Mouse (Mus musculus) stomach, postnatal 0 days (tissue): ENCODE results near the gene Il1a. TPM values are rescaled to one million over a fixed set of nuclear protein-coding genes. Genes with fewer than 3 reads are reported as not detected.

Experiments used
- ATAC-seq: fragments of 200-750 bp; cut with Nextera tagmentation; 2 replicates; pipeline ENCODE4 v1.8.0; 2017; ENCODE audit not compliant: low FRiP score, low TSS enrichment
- DNase-seq: peaks from one replicate; pipeline ENCODE4 v3.0.0-alpha.2; 2016; ENCODE audit warnings: low spot score
- H3K27ac ChIP-seq: fragments of 300-500 bp; sonication (generic); replicated peaks from 2 replicates; pipeline ENCODE4 v1.5.1; 2014; ENCODE audit warnings: mild to moderate bottlenecking, control low read depth
- H3K27me3 ChIP-seq: fragments of 300-500 bp; sonication (generic); 2 replicates; pipeline ENCODE4 v1.6.1; 2014; ENCODE audit warnings: low read length; ENCODE audit not compliant: control insufficient read depth, insufficient read depth
- H3K36me3 ChIP-seq: fragments of 300-500 bp; sonication (generic); 2 replicates; pipeline ENCODE4 v1.6.1; 2014; ENCODE audit warnings: low read length, mixed read lengths; ENCODE audit not compliant: control insufficient read depth, insufficient read depth
- H3K4me1 ChIP-seq: fragments of 300-500 bp; sonication (generic); replicated peaks from 2 replicates; pipeline ENCODE4 v1.6.1; 2014; ENCODE audit warnings: antibody characterized with exemption; ENCODE audit not compliant: control insufficient read depth, insufficient read depth
- H3K4me2 ChIP-seq: fragments of 300-500 bp; sonication (generic); replicated peaks from 2 replicates; pipeline ENCODE4 v1.6.1; 2014; ENCODE audit warnings: low read depth, mild to moderate bottlenecking, control low read depth, moderate library complexity
- H3K4me3 ChIP-seq: fragments of 300-500 bp; sonication (generic); 2 replicates; pipeline ENCODE4 v1.5.1; 2014; ENCODE audit warnings: low read depth, low read length, control low read depth
- H3K9ac ChIP-seq: fragments of 300-500 bp; sonication (generic); 2 replicates; pipeline ENCODE4 v1.6.1; 2014; ENCODE audit warnings: mild to moderate bottlenecking, low read length, control low read depth, mixed read lengths
- H3K9me3 ChIP-seq: fragments of 300-500 bp; sonication (generic); 2 replicates; pipeline ENCODE4 v1.6.1; 2016; ENCODE audit warnings: low read length; ENCODE audit not compliant: control insufficient read depth
- CTCF ChIP-seq: IDR thresholded peaks from 2 replicates; pipeline ENCODE4 v1.5.1; 2016; ENCODE audit warnings: antibody characterized with exemption, low read depth, mild to moderate bottlenecking, moderate library complexity
- EP300 ChIP-seq: optimal IDR thresholded peaks from 2 replicates; pipeline ENCODE3; 2016; ENCODE audit warnings: antibody characterized with exemption
- WGBS: fragments of 180-500 bp; shearing (Covaris S2); extraction: QIAGEN DNeasy Blood & Tissue Kit; methylation state at CpG from one replicate; pipeline ENCODE4 v1.1.7; 2014; 5-methylcytosine and 5-hydroxymethylcytosine counted together
- polyA plus RNA-seq: library from polyadenylated mRNA; unstranded; fragments of >200 nt; fragmentation: Nextera tagmentation; extraction: Ambion mirVana; gene quantifications from 2 replicates; pipeline ENCODE4 v1.2.1, GENCODE M21; 2015

Il1a gene
- polyA plus RNA-seq, 1 experiment from 2014 or later: 4.6 TPM

GRCm38 (mm10) chr2:129253631-129253970 lies 56.2 kb downstream of the Il1a start:
- no peak for ATAC-seq
- Histone ChIP-seq H3K9me3 (no peaks in the 10 kb centered on the region), H3K9ac (no peak overlapping the region), H3K27ac (no peak overlapping the region), H3K36me3 (no peaks in the 10 kb centered on the region), H3K4me1 (no peaks in the 10 kb centered on the region), H3K27me3 (no peaks in the 10 kb centered on the region), H3K4me3 (no peak overlapping the region), H3K4me2 (no peak overlapping the region)
- DNase-seq: no peak
- TF ChIP-seq CTCF: no peak
- TF ChIP-seq EP300: no peak
- 69% methylated on average over 2 of the region's 2 CpGs for WGBS

GRCm38 (mm10) chr2:129252836-129253630 lies 56.7 kb downstream of the Il1a start:
- WGBS: 84% methylated on average over 19 of the region's 19 CpGs
- Histone ChIP-seq H3K36me3 (no peaks in the 10 kb centered on the region), H3K4me3 (no peak overlapping the region), H3K4me1 (no peaks in the 10 kb centered on the region), H3K27me3 (no peaks in the 10 kb centered on the region), H3K9ac (no peak overlapping the region), H3K9me3 (no peaks in the 10 kb centered on the region), H3K4me2 (no peak overlapping the region), H3K27ac (no peak overlapping the region)
- ATAC-seq (no peak), DNase-seq (no peak)
- TF ChIP-seq EP300 (no peak), CTCF (no peak)

Other genes starting within 250 kb of the Il1a start
- gene Ttl, start 244.0 kb downstream of the Il1a start, polyA plus RNA-seq: 6.8 and 7.1 TPM in 2 replicates
- gene Polr1b, start 209.0 kb downstream of the Il1a start, polyA plus RNA-seq: 9.3 and 9.5 TPM in 2 replicates
- 15.5 and 15.8 TPM in 2 replicates for gene Chchd5, start 180.3 kb downstream of the Il1a start, polyA plus RNA-seq
- gene Slc20a1, start 111.2 kb downstream of the Il1a start, polyA plus RNA-seq: 8.9 TPM in 2 replicates
- 9.0 and 9.8 TPM in 2 replicates for gene Ckap2l, start 12.8 kb downstream of the Il1a start, polyA plus RNA-seq
- 0.22 and 0.61 TPM in 2 replicates for gene Il1b, start 61.2 kb upstream of the Il1a start, polyA plus RNA-seq
- gene F830045P16Rik, start 226.6 kb upstream of the Il1a start, polyA plus RNA-seq: 0.05 TPM in 1 of 2 replicates, not detected in the other